9 mouse cellular contexts compared by ENCODE assay signal in the genomic region with DNA sequence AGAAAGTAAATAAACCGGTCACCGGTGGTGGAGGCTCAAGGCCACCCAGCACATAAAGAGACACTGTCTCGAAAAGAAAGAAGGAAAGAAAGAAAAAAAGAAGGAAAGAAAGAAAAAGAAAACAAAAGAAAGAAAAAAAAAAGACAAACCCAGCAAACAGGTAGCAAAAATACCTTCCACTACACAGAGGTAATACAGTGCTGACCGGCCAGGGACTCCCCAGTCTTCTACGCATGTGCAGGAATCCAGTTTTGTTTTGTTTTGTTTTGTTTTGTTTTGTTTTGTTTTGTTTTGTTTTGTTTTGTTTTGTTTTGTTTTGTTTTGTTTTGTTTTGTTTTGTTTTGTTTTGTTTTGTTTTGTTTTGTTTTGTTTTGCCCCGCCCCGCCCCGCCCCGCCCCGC. TPM values are rescaled to one million over a fixed set of nuclear protein-coding genes. Genes with fewer than 3 reads are reported as not detected.
DNase-seq lines count a peak whose midpoint lies in the region; ATAC-seq and TF ChIP-seq lines count a peak whose summit lies in the region.
"Not testable (repeated sequence)": the region's sequence is repeated elsewhere in the genome, so short reads cannot be mapped to it uniquely, and the experiment has no call there.
"Had no signal": no experiment of that assay in that cellular context is flagged by ENCODE, and none has a peak within 500 bp of the region (broad histone marks: within the 10 kb centered on the region; RNA-seq: fewer than 3 reads in every experiment).

No protein-coding gene starts in this region.

- H3K36me3 ChIP-seq in embryonic facial prominence, embryonic 10.5 days (replicated peaks) = peaks cover 34% of the 10 kb centered on the region
- H3K36me3 ChIP-seq in forebrain, postnatal 0 days (ENCODE audit: insufficient read depth) = peaks cover 25% of the 10 kb centered on the region
- H3K36me3 ChIP-seq in hindbrain, embryonic 11.5 days (ENCODE audit: control insufficient read depth, insufficient read depth, low read length) = not testable (repeated sequence)
- peaks cover 29% of the 10 kb centered on the region for H3K36me3 ChIP-seq in liver, embryonic 11.5 days (ENCODE audit: control insufficient read depth, insufficient read depth, low read length)
- peaks cover 33% of the 10 kb centered on the region for H3K36me3 ChIP-seq in midbrain, embryonic 10.5 days

- WGBS in embryonic facial prominence, embryonic 10.5 days = 36% methylated on average over 10 of the region's 10 CpGs
- 32% methylated on average over 10 of the region's 10 CpGs for WGBS in forebrain, postnatal 0 days
- WGBS in hindbrain, embryonic 11.5 days = 38% methylated on average over 9 of the region's 10 CpGs
- 39% methylated on average over 9 of the region's 10 CpGs for WGBS in liver, embryonic 11.5 days
- 35% methylated on average over 10 of the region's 10 CpGs for WGBS in midbrain, embryonic 10.5 days

- H3K27me3 ChIP-seq in embryonic facial prominence, embryonic 10.5 days (replicated peaks; ENCODE audit: low read depth, poor library complexity, severe bottlenecking); forebrain, postnatal 0 days (ENCODE audit: insufficient read depth, low read length); hindbrain, embryonic 11.5 days (ENCODE audit: control insufficient read depth, insufficient read depth, low read length); liver, embryonic 11.5 days (replicated peaks; ENCODE audit: control insufficient read depth, insufficient read depth, low read length): not testable (repeated sequence)
- peaks cover 15% of the 10 kb centered on the region; the same call in 1 of the 2 replicates for H3K27me3 ChIP-seq in midbrain, embryonic 10.5 days (ENCODE audit: low read depth, poor library complexity, severe bottlenecking)

- not testable (repeated sequence) for TF ChIP-seq CTCF in forebrain, postnatal 0 days (IDR thresholded peaks at IDR 0.05; ENCODE audit: low read depth)

- H3K9ac ChIP-seq in forebrain, postnatal 0 days; hindbrain, embryonic 11.5 days (ENCODE audit: low read depth, low read length); liver, embryonic 11.5 days (ENCODE audit: low read depth, low read length): not testable (repeated sequence)

- H3K9me3 ChIP-seq in embryonic facial prominence, embryonic 10.5 days; forebrain, postnatal 0 days (ENCODE audit: low read length); hindbrain, embryonic 11.5 days (ENCODE audit: control insufficient read depth, low read length); liver, embryonic 11.5 days (ENCODE audit: control insufficient read depth, low read length); midbrain, embryonic 10.5 days (replicated peaks): not testable (repeated sequence)

- peak; percentile 54 for DNase-seq in MN1 (ENCODE audit: low spot score)
- DNase-seq in embryonic facial prominence, embryonic 10.5 days (ENCODE audit: low spot score); forebrain, postnatal 0 days; hindbrain, embryonic 11.5 days (ENCODE audit: low spot score); liver, embryonic 11.5 days (ENCODE audit: low spot score); midbrain, embryonic 10.5 days (ENCODE audit: low spot score): not testable (repeated sequence)
- peak; percentile 57 to 64 for DNase-seq in kidney, adult 8-10 months
- peak; percentile 44 for DNase-seq in retina, embryonic 14.5 days (ENCODE audit: low spot score)

- H3K4me3 ChIP-seq in embryonic facial prominence, embryonic 10.5 days = peak overlapping the region; percentile 99
- peak overlapping the region; percentile 79 for H3K4me3 ChIP-seq in forebrain, postnatal 0 days (ENCODE audit: low read depth, low read length)
- H3K4me3 ChIP-seq in hindbrain, embryonic 11.5 days (ENCODE audit: low read depth, low read length) = not testable (repeated sequence)
- H3K4me3 ChIP-seq in liver, embryonic 11.5 days (ENCODE audit: low read depth, low read length) = 0 out of 2 replicates have a peak overlapping the region, but pooled peaks have one; percentile 10
- H3K4me3 ChIP-seq in midbrain, embryonic 10.5 days = peak overlapping the region; percentile 80

- H3K4me2 ChIP-seq in forebrain, postnatal 0 days (ENCODE audit: low read depth) = peak overlapping the region; percentile 86
- not testable (repeated sequence) for H3K4me2 ChIP-seq in hindbrain, embryonic 11.5 days (replicated peaks; ENCODE audit: low read depth, low read length)
- peak overlapping the region; percentile 44 for H3K4me2 ChIP-seq in liver, embryonic 11.5 days

- ATAC-seq in forebrain, postnatal 0 days; liver, embryonic 11.5 days (replicated peaks; ENCODE audit: low FRiP score): not testable (repeated sequence)
- peak; percentile 52; the same call in 1 of the 2 replicates for ATAC-seq in hindbrain, embryonic 11.5 days (ENCODE audit: low FRiP score)

- H3K4me1 ChIP-seq in embryonic facial prominence, embryonic 10.5 days = peaks cover 55% of the 10 kb centered on the region
- H3K4me1 ChIP-seq in forebrain, postnatal 0 days (ENCODE audit: insufficient read depth); hindbrain, embryonic 11.5 days (replicated peaks; ENCODE audit: control insufficient read depth, insufficient read depth, low read length): not testable (repeated sequence)
- peaks cover 13% of the 10 kb centered on the region for H3K4me1 ChIP-seq in liver, embryonic 11.5 days (replicated peaks; ENCODE audit: control insufficient read depth, insufficient read depth, low read length)
- peaks cover 46% of the 10 kb centered on the region for H3K4me1 ChIP-seq in midbrain, embryonic 10.5 days

- H3K27ac ChIP-seq in embryonic facial prominence, embryonic 10.5 days (replicated peaks); forebrain, postnatal 0 days (ENCODE audit: low read depth, low read length); hindbrain, embryonic 11.5 days (ENCODE audit: low read depth, low read length); liver, embryonic 11.5 days (ENCODE audit: low read depth, low read length): not testable (repeated sequence)
- H3K27ac ChIP-seq in midbrain, embryonic 10.5 days (replicated peaks) = 0 out of 2 replicates have a peak overlapping the region, but pooled peaks have one; percentile 89

RNA-seq across cellular contexts. Expression of gene Wdr18, which starts 0.5 kb away (rescaled TPM):
- polyA plus RNA-seq in embryonic facial prominence, embryonic 10.5 days (2016; fragmentation: Nextera tagmentation; extraction: Ambion mirVana) = 166 TPM in 2 replicates
- 58.2 and 84.6 TPM in 2 replicates for total RNA-seq in forebrain, postnatal 0 days (2014; rRNA removed)
- 91.9 and 107 TPM in 2 replicates for polyA plus RNA-seq in forebrain, postnatal 0 days (2015; fragmentation: Nextera tagmentation; extraction: Ambion mirVana)
- polyA plus RNA-seq in hindbrain, embryonic 11.5 days (2014; fragmentation: Nextera tagmentation; extraction: Ambion mirVana) = 94.7 and 102 TPM in 2 replicates
- 164 and 171 TPM in 2 replicates for polyA plus RNA-seq in liver, embryonic 11.5 days (2014; fragmentation: Nextera tagmentation; extraction: Ambion mirVana)
- polyA plus RNA-seq in midbrain, embryonic 10.5 days (2016; fragmentation: Nextera tagmentation; extraction: Ambion mirVana) = 136 and 155 TPM in 2 replicates

RNA-seq across cellular contexts. Expression of gene Grin3b, which starts 11.1 kb away (rescaled TPM):
- 0.13 and 0.44 TPM in 2 replicates for polyA plus RNA-seq in embryonic facial prominence, embryonic 10.5 days (2016; fragmentation: Nextera tagmentation; extraction: Ambion mirVana)
- total RNA-seq in forebrain, postnatal 0 days (2014; rRNA removed) = 0.14 and 0.15 TPM in 2 replicates
- 0.09 and 0.18 TPM in 2 replicates for polyA plus RNA-seq in forebrain, postnatal 0 days (2015; fragmentation: Nextera tagmentation; extraction: Ambion mirVana)
- 0.29 and 0.49 TPM in 2 replicates for polyA plus RNA-seq in hindbrain, embryonic 11.5 days (2014; fragmentation: Nextera tagmentation; extraction: Ambion mirVana)
- 0.10 and 0.14 TPM in 2 replicates for polyA plus RNA-seq in liver, embryonic 11.5 days (2014; fragmentation: Nextera tagmentation; extraction: Ambion mirVana)
- polyA plus RNA-seq in midbrain, embryonic 10.5 days (2016; fragmentation: Nextera tagmentation; extraction: Ambion mirVana) = 0.25 and 0.30 TPM in 2 replicates
- total RNA-seq: granulocyte monocyte progenitor cell, adult 5-6 weeks had no signal

RNA-seq across cellular contexts. Expression of gene Tmem259, which starts 24.7 kb away (rescaled TPM):
- polyA plus RNA-seq in embryonic facial prominence, embryonic 10.5 days (2016; fragmentation: Nextera tagmentation; extraction: Ambion mirVana) = 12.3 and 12.4 TPM in 2 replicates
- total RNA-seq in forebrain, postnatal 0 days (2014; rRNA removed) = 109 and 129 TPM in 2 replicates
- 25.6 and 26.5 TPM in 2 replicates for polyA plus RNA-seq in forebrain, postnatal 0 days (2015; fragmentation: Nextera tagmentation; extraction: Ambion mirVana)
- 14.6 and 16.1 TPM in 2 replicates for polyA plus RNA-seq in hindbrain, embryonic 11.5 days (2014; fragmentation: Nextera tagmentation; extraction: Ambion mirVana)
- 14.9 and 20.2 TPM in 2 replicates for polyA plus RNA-seq in liver, embryonic 11.5 days (2014; fragmentation: Nextera tagmentation; extraction: Ambion mirVana)
- 11.0 TPM in 2 replicates for polyA plus RNA-seq in midbrain, embryonic 10.5 days (2016; fragmentation: Nextera tagmentation; extraction: Ambion mirVana)

RNA-seq across cellular contexts. Expression of gene Cnn2, which starts 29.0 kb away (rescaled TPM):
- 234 and 253 TPM in 2 replicates for polyA plus RNA-seq in embryonic facial prominence, embryonic 10.5 days (2016; fragmentation: Nextera tagmentation; extraction: Ambion mirVana)
- total RNA-seq in forebrain, postnatal 0 days (2014; rRNA removed) = 19.5 and 28.2 TPM in 2 replicates
- 15.7 and 17.0 TPM in 2 replicates for polyA plus RNA-seq in forebrain, postnatal 0 days (2015; fragmentation: Nextera tagmentation; extraction: Ambion mirVana)
- 180 and 221 TPM in 2 replicates for polyA plus RNA-seq in hindbrain, embryonic 11.5 days (2014; fragmentation: Nextera tagmentation; extraction: Ambion mirVana)
- 115 and 124 TPM in 2 replicates for polyA plus RNA-seq in liver, embryonic 11.5 days (2014; fragmentation: Nextera tagmentation; extraction: Ambion mirVana)
- 198 and 199 TPM in 2 replicates for polyA plus RNA-seq in midbrain, embryonic 10.5 days (2016; fragmentation: Nextera tagmentation; extraction: Ambion mirVana)

RNA-seq across cellular contexts. Expression of gene Arid3a, which starts 32.6 kb away (rescaled TPM):
- 15.7 and 18.0 TPM in 2 replicates for polyA plus RNA-seq in embryonic facial prominence, embryonic 10.5 days (2016; fragmentation: Nextera tagmentation; extraction: Ambion mirVana)
- 7.1 and 7.9 TPM in 2 replicates for total RNA-seq in forebrain, postnatal 0 days (2014; rRNA removed)
- polyA plus RNA-seq in forebrain, postnatal 0 days (2015; fragmentation: Nextera tagmentation; extraction: Ambion mirVana) = 1.0 and 2.1 TPM in 2 replicates
- polyA plus RNA-seq in hindbrain, embryonic 11.5 days (2014; fragmentation: Nextera tagmentation; extraction: Ambion mirVana) = 4.9 and 9.0 TPM in 2 replicates
- 10.8 and 12.4 TPM in 2 replicates for polyA plus RNA-seq in liver, embryonic 11.5 days (2014; fragmentation: Nextera tagmentation; extraction: Ambion mirVana)
- polyA plus RNA-seq in midbrain, embryonic 10.5 days (2016; fragmentation: Nextera tagmentation; extraction: Ambion mirVana) = 12.5 and 13.4 TPM in 2 replicates
